Mouse (Mus musculus): Measurements from ENCODE around the gene Olfr368. TPM values are rescaled to one million over a fixed set of nuclear protein-coding genes. Genes with fewer than 3 reads are reported as not detected.

Gene Olfr368
- total RNA-seq (2022) = not detected

GRCm38 (mm10) chr2:37326215-37326614 is at the start of gene Olfr368:
Gene Olfr368, plus strand, starts transcription at chr2:37326515.
- DNase-seq (ENCODE audit: low spot score) = no peak

- DNase-seq (ENCODE audit: low spot score) = no peak
Measured at GRCm38 (mm10) chr2:37333321-37333720, 7.0 kb downstream of the Olfr368 start.

- no peak for DNase-seq (ENCODE audit: low spot score)
Measured at GRCm38 (mm10) chr2:37338497-37339187, 12.3 kb downstream of the Olfr368 start.

- DNase-seq (ENCODE audit: low spot score) = no peak
Measured at GRCm38 (mm10) chr2:37351671-37352070, 25.4 kb downstream of the Olfr368 start.

GRCm38 (mm10) chr2:37355571-37355970 is 29.3 kb downstream of the Olfr368 start:
- DNase-seq (ENCODE audit: low spot score) = no peak

GRCm38 (mm10) chr2:37358633-37359540 is 32.6 kb downstream of the Olfr368 start, which contains the start of gene Pdcl:
Gene Pdcl, minus strand, starts transcription at chr2:37359332.
- peak; percentile 95 for DNase-seq (ENCODE audit: low spot score)

- no peak for DNase-seq (ENCODE audit: low spot score)
Measured at GRCm38 (mm10) chr2:37359908-37360307, 33.6 kb downstream of the Olfr368 start.

- DNase-seq (ENCODE audit: low spot score) = no peak
Measured at GRCm38 (mm10) chr2:37370651-37371050, 44.3 kb downstream of the Olfr368 start.

- no peak for DNase-seq (ENCODE audit: low spot score)
Measured at GRCm38 (mm10) chr2:37376018-37376417, 49.7 kb downstream of the Olfr368 start.

- DNase-seq (ENCODE audit: low spot score) = peak; percentile 44
Measured at GRCm38 (mm10) chr2:37380189-37380588, 53.9 kb downstream of the Olfr368 start.

Other genes starting within 250 kb of the Olfr368 start
- not detected for gene Olfr361, start 237.2 kb upstream of the Olfr368 start, total RNA-seq (2022)
- not detected for gene Olfr362, start 208.6 kb upstream of the Olfr368 start, total RNA-seq (2022)
- not detected for gene Olfr364-ps1, start 187.2 kb upstream of the Olfr368 start, total RNA-seq (2022)
- not detected for gene Olfr365, start 138.3 kb upstream of the Olfr368 start, total RNA-seq (2022)
- gene Olfr366, start 114.9 kb upstream of the Olfr368 start, total RNA-seq (2022) = not detected
- 10 to 100 TPM; 13.9 to 19.0 (median 16.0) TPM for gene Pdcl, start 32.8 kb downstream of the Olfr368 start, total RNA-seq (2022)
- 10 to 100 TPM; 28.1 to 36.7 (median 35.2) TPM for gene Rc3h2, start 96.4 kb downstream of the Olfr368 start, total RNA-seq (2022)
- gene Zbtb26, start 116.6 kb downstream of the Olfr368 start, total RNA-seq (2022) = 1 to 10 TPM; 3.2 to 4.8 (median 4.1) TPM
- gene Zbtb6, start 116.7 kb downstream of the Olfr368 start, total RNA-seq (2022) = 1 to 10 TPM; 3.6 to 4.3 (median 4.0) TPM
- 10 to 100 TPM; 38.9 to 46.1 (median 41.1) TPM for gene Rabgap1, start 116.8 kb downstream of the Olfr368 start, total RNA-seq (2022)
- under 1 TPM; 0.34 to 0.63 (median 0.45) TPM for gene Gpr21, start 189.8 kb downstream of the Olfr368 start, total RNA-seq (2022)

Measured in heart, adult 8-10 months (tissue).